Mouse (Mus musculus): ENCODE data around the gene Akr1d1. TPM values are rescaled to one million over a fixed set of nuclear protein-coding genes. Genes with fewer than 3 reads are reported as not detected.

Akr1d1 gene
- polyA plus RNA-seq, 1 experiment from 2014 or later: not detected

- H3K4me3 ChIP-seq: no peak overlapping the region
- 46% methylated on average over 9 of the region's 9 CpGs for WGBS
- no peak overlapping the region for H3K9ac ChIP-seq
- H3K27me3 ChIP-seq: no peaks in the 10 kb centered on the region
- H3K27ac ChIP-seq: 0 out of 2 replicates have a peak overlapping the region, but pooled peaks have one; percentile 15
- no peaks in the 10 kb centered on the region for H3K4me1 ChIP-seq
- no peaks in the 10 kb centered on the region for H3K36me3 ChIP-seq
- no peak for ATAC-seq (ENCODE audit: low FRiP score, low read depth)
- no peaks in the 10 kb centered on the region for H3K9me3 ChIP-seq
- H3K4me2 ChIP-seq (replicated peaks): no peak overlapping the region
Measured at GRCm38 (mm10) chr6:37602857-37603765, 73.1 kb downstream of the Akr1d1 start.

GRCm38 (mm10) chr6:37604178-37604883 is 74.4 kb downstream of the Akr1d1 start:
- no peak for ATAC-seq (ENCODE audit: low FRiP score, low read depth)

GRCm38 (mm10) chr6:37604884-37605269 is 74.9 kb downstream of the Akr1d1 start:
- H3K27ac ChIP-seq: no peak overlapping the region
- H3K4me2 ChIP-seq (replicated peaks): no peak overlapping the region
- no peaks in the 10 kb centered on the region for H3K27me3 ChIP-seq
- H3K4me1 ChIP-seq: no peaks in the 10 kb centered on the region
- no peaks in the 10 kb centered on the region for H3K36me3 ChIP-seq
- no peaks in the 10 kb centered on the region; the same call in 1 of the 2 replicates for H3K9me3 ChIP-seq
- no peak for ATAC-seq (ENCODE audit: low FRiP score, low read depth)
- H3K9ac ChIP-seq: no peak overlapping the region
- WGBS: 69% methylated on average over 5 of the region's 5 CpGs
- H3K4me3 ChIP-seq: no peak overlapping the region

More at GRCm38 (mm10) chr6:37604178-37604883, 74.4 kb downstream of the Akr1d1 start:
- Histone ChIP-seq H3K9me3 (no peaks in the 10 kb centered on the region; the same call in 1 of the 2 replicates), H3K9ac (no peak overlapping the region), H3K4me1 (no peaks in the 10 kb centered on the region), H3K27me3 (no peaks in the 10 kb centered on the region), H3K36me3 (no peaks in the 10 kb centered on the region), H3K4me2 (replicated peaks) (no peak overlapping the region), H3K4me3 (no peak overlapping the region), H3K27ac (no peak overlapping the region)
- 81% methylated on average over 4 of the region's 4 CpGs for WGBS

GRCm38 (mm10) chr6:37607511-37608289 is 77.7 kb downstream of the Akr1d1 start:
- no peaks in the 10 kb centered on the region for H3K4me1 ChIP-seq
- no peak overlapping the region for H3K4me3 ChIP-seq
- no peak for ATAC-seq (ENCODE audit: low FRiP score, low read depth)
- no peak overlapping the region for H3K9ac ChIP-seq
- H3K36me3 ChIP-seq: no peaks in the 10 kb centered on the region
- 73% methylated on average over 3 of the region's 3 CpGs for WGBS
- H3K27me3 ChIP-seq: no peaks in the 10 kb centered on the region
- H3K27ac ChIP-seq: no peak overlapping the region
- no peaks in the 10 kb centered on the region; the same call in 1 of the 2 replicates for H3K9me3 ChIP-seq
- no peak overlapping the region for H3K4me2 ChIP-seq (replicated peaks)

- H3K4me2 ChIP-seq (replicated peaks): no peak overlapping the region
- H3K4me3 ChIP-seq: no peak overlapping the region
- H3K4me1 ChIP-seq: peaks cover 9% of the 10 kb centered on the region; the same call in 1 of the 2 replicates
- ATAC-seq (ENCODE audit: low FRiP score, low read depth): no peak
- 70% methylated on average over 6 of the region's 6 CpGs for WGBS
- no peaks in the 10 kb centered on the region; the same call in 1 of the 2 replicates for H3K9me3 ChIP-seq
- no peak overlapping the region for H3K27ac ChIP-seq
- H3K36me3 ChIP-seq: no peaks in the 10 kb centered on the region
- no peaks in the 10 kb centered on the region for H3K27me3 ChIP-seq
- no peak overlapping the region for H3K9ac ChIP-seq
Measured at GRCm38 (mm10) chr6:37612603-37613284, 82.8 kb downstream of the Akr1d1 start.

- Histone ChIP-seq H3K36me3 (no peaks in the 10 kb centered on the region), H3K27ac (no peak overlapping the region), H3K9me3 (no peaks in the 10 kb centered on the region), H3K9ac (no peak overlapping the region), H3K4me1 (peaks cover 9% of the 10 kb centered on the region; the same call in 1 of the 2 replicates), H3K4me3 (no peak overlapping the region), H3K27me3 (no peaks in the 10 kb centered on the region), H3K4me2 (replicated peaks) (no peak overlapping the region)
- 47% methylated on average over 2 of the region's 2 CpGs for WGBS
- no peak for ATAC-seq (ENCODE audit: low FRiP score, low read depth)
Measured at GRCm38 (mm10) chr6:37615490-37615889, 85.5 kb downstream of the Akr1d1 start.

- Histone ChIP-seq H3K36me3 (no peaks in the 10 kb centered on the region), H3K9me3 (no peaks in the 10 kb centered on the region), H3K4me2 (replicated peaks) (no peak overlapping the region), H3K4me1 (peaks cover 9% of the 10 kb centered on the region; the same call in 1 of the 2 replicates), H3K27me3 (no peaks in the 10 kb centered on the region), H3K27ac (no peak overlapping the region), H3K4me3 (no peak overlapping the region), H3K9ac (no peak overlapping the region)
- ATAC-seq (ENCODE audit: low FRiP score, low read depth): no peak
- WGBS: 90% methylated on average over 7 of the region's 7 CpGs
Measured at GRCm38 (mm10) chr6:37616136-37616535, 86.2 kb downstream of the Akr1d1 start.

- Histone ChIP-seq H3K27me3 (no peaks in the 10 kb centered on the region), H3K9ac (no peak overlapping the region), H3K36me3 (no peaks in the 10 kb centered on the region), H3K9me3 (no peaks in the 10 kb centered on the region), H3K27ac (peak overlapping the region; percentile 61; the same call in 1 of the 2 replicates), H3K4me1 (peaks cover 9% of the 10 kb centered on the region; the same call in 1 of the 2 replicates), H3K4me2 (replicated peaks) (peak overlapping the region; percentile 26; the same call in 1 of the 2 replicates), H3K4me3 (no peak overlapping the region)
- 20% methylated on average over 10 of the region's 10 CpGs for WGBS
- ATAC-seq (ENCODE audit: low FRiP score, low read depth): peak; percentile 41; the same call in 1 of the 2 replicates
Measured at GRCm38 (mm10) chr6:37617431-37618011, 87.5 kb downstream of the Akr1d1 start.

Other genes with a start within 250 kb of the Akr1d1 start
- gene Dgki, start 230.0 kb upstream of the Akr1d1 start, polyA plus RNA-seq (2015; fragmentation: Nextera tagmentation; extraction: Ambion mirVana): 1.2 and 1.3 TPM in 2 replicates
- gene Creb3l2, start 88.0 kb upstream of the Akr1d1 start, polyA plus RNA-seq (2015; fragmentation: Nextera tagmentation; extraction: Ambion mirVana): 36.4 and 44.6 TPM in 2 replicates